Mouse (Mus musculus) midbrain, postnatal 0 days (tissue): ENCODE measurements around the gene Jpt1. TPM values are rescaled to one million over a fixed set of nuclear protein-coding genes. Genes with fewer than 3 reads are reported as not detected.
A peak's percentile ranks its signal among the peaks of the same experiment; 100 is the strongest.

Experiments used
- ATAC-seq: fragments of 200-750 bp; cut with Nextera tagmentation; 2 replicates; pipeline ENCODE4 v1.8.0; 2017; ENCODE audit warnings: moderate number of reproducible peaks, mild to moderate bottlenecking, moderate TSS enrichment, moderate library complexity; ENCODE audit not compliant: low FRiP score
- DNase-seq: peaks from one replicate; pipeline ENCODE4 v3.0.0-alpha.2; 2015; ENCODE audit warnings: low spot score
- H3K27ac ChIP-seq: fragments of 300-500 bp; sonication (generic); 2 replicates; pipeline ENCODE4 v1.5.1; 2014; ENCODE audit warnings: low read depth, mild to moderate bottlenecking, low read length, mixed read lengths
- H3K27me3 ChIP-seq: fragments of 300-500 bp; sonication (generic); 2 replicates; pipeline ENCODE4 v1.6.1; 2014; ENCODE audit warnings: low read length, control low read depth, mixed read lengths; ENCODE audit not compliant: insufficient read depth
- H3K36me3 ChIP-seq: fragments of 300-500 bp; sonication (generic); 2 replicates; pipeline ENCODE4 v1.6.1; 2014; ENCODE audit warnings: low read length, control low read depth, mixed read lengths; ENCODE audit not compliant: insufficient read depth
- H3K4me1 ChIP-seq: fragments of 300-500 bp; sonication (generic); 2 replicates; pipeline ENCODE4 v1.6.1; 2014; ENCODE audit warnings: mild to moderate bottlenecking, control low read depth, antibody characterized with exemption, low read length, mixed read lengths; ENCODE audit not compliant: insufficient read depth
- H3K4me2 ChIP-seq: fragments of 300-500 bp; sonication (generic); 2 replicates; pipeline ENCODE4 v1.6.1; 2014; ENCODE audit warnings: low read depth, mild to moderate bottlenecking, low read length, mixed read lengths; ENCODE audit not compliant: poor library complexity, severe bottlenecking
- H3K4me3 ChIP-seq: fragments of 300-500 bp; sonication (generic); 2 replicates; pipeline ENCODE4 v1.5.1; 2014; ENCODE audit warnings: low read depth, mild to moderate bottlenecking, low read length, moderate library complexity
- H3K9ac ChIP-seq: fragments of 300-500 bp; sonication (generic); replicated peaks from 2 replicates; pipeline ENCODE4 v1.6.1; 2014; ENCODE audit warnings: mild to moderate bottlenecking, low read length, moderate library complexity, mixed read lengths; ENCODE audit not compliant: poor library complexity, severe bottlenecking
- H3K9me3 ChIP-seq: fragments of 300-500 bp; sonication (generic); 2 replicates; pipeline ENCODE4 v1.6.1; 2016; ENCODE audit warnings: low read length, control low read depth
- CTCF ChIP-seq: IDR thresholded peaks from 2 replicates; pipeline ENCODE4 v1.5.1; 2016; ENCODE audit warnings: antibody characterized with exemption, mild to moderate bottlenecking
- WGBS: fragments of 180-500 bp; shearing (Covaris S2); extraction: QIAGEN DNeasy Blood & Tissue Kit; methylation state at CpG from one replicate; pipeline ENCODE4 v1.1.7; 2014; 5-methylcytosine and 5-hydroxymethylcytosine counted together
- polyA plus RNA-seq: library from polyadenylated mRNA; unstranded; fragments of >200 nt; fragmentation: Nextera tagmentation; extraction: Ambion mirVana; gene quantifications from 2 replicates; pipeline ENCODE4 v1.2.1, GENCODE M21; 2015
- total RNA-seq: library from RNA; depleted of rRNA; stranded (reverse); fragments of >200 nt; gene quantifications from 2 replicates; pipeline ENCODE4 v1.2.3, GENCODE M21; 2014; rRNA removed

The Jpt1 gene
- 744 and 761 TPM in 2 replicates for total RNA-seq
- 1,252 and 1,259 TPM in 2 replicates for polyA plus RNA-seq

GRCm38 (mm10) chr11:115514238-115514663 is at the start of gene Jpt1:
Gene Jpt1 (minus strand): TSS chr11:115514387.
- H3K9ac ChIP-seq: peak within 1 kb of the TSS; percentile 97
- TF ChIP-seq CTCF: no peak
- peak; percentile 97 for ATAC-seq
- H3K4me2 ChIP-seq: peak within 1 kb of the TSS; percentile 76
- WGBS: under 1% methylated on average over 24 of the region's 24 CpGs
- peaks cover 19% of the 10 kb centered on the region for H3K4me1 ChIP-seq
- H3K4me3 ChIP-seq: peak within 1 kb of the TSS; percentile 99
- H3K27ac ChIP-seq: peak within 1 kb of the TSS; percentile 91
- no peaks in the 10 kb centered on the region for H3K9me3 ChIP-seq
- H3K36me3 ChIP-seq: no peaks in the 10 kb centered on the region
- DNase-seq: peak; percentile 98
- H3K27me3 ChIP-seq: no peaks in the 10 kb centered on the region

- peak overlapping the region; percentile 72 for H3K4me3 ChIP-seq
- H3K27ac ChIP-seq: no peak overlapping the region
- H3K9me3 ChIP-seq: no peaks in the 10 kb centered on the region
- H3K4me1 ChIP-seq: 0 out of 2 replicates have a peak, but pooled peaks cover 4% of the 10 kb centered on the region
- peak overlapping the region; percentile 79 for H3K4me2 ChIP-seq
- peaks cover 18% of the 10 kb centered on the region for H3K36me3 ChIP-seq
- H3K9ac ChIP-seq: peak overlapping the region; percentile 73
- H3K27me3 ChIP-seq: no peaks in the 10 kb centered on the region
- TF ChIP-seq CTCF: peak; percentile 30
- ATAC-seq: no peak
- no peak for DNase-seq
- WGBS: 49% methylated on average over 4 of the region's 4 CpGs
Measured at GRCm38 (mm10) chr11:115563406-115563805, 49.2 kb upstream of the Jpt1 start.

GRCm38 (mm10) chr11:115555717-115556116 is 41.5 kb upstream of the Jpt1 start:
- H3K27me3 ChIP-seq: no peaks in the 10 kb centered on the region
- no peak overlapping the region for H3K4me2 ChIP-seq

DNA sequence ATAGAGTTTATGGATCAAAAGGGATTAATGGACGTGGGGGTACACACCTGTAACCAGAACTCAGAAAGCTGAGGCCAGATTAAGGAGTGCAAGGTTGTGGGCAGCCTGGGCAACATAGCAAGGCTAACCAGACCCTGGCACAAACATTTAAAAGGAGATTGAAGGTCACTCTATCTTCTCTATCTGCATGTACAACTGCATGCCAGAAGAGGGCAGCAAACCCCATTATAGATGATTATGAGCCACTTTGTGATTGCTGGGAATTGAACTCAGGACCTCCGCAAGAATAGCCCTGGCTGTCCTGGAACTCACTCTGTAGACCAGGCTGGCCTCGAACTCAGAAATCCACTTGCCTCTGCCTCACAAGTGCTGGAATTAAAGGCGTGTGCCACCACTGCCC is 38.6 kb upstream of the Jpt1 start:
- Histone ChIP-seq H3K27ac (no peak overlapping the region), H3K9ac (no peak overlapping the region), H3K4me3 (no peak overlapping the region), H3K27me3 (no peaks in the 10 kb centered on the region), H3K4me1 (no peaks in the 10 kb centered on the region), H3K4me2 (no peak overlapping the region), H3K9me3 (no peaks in the 10 kb centered on the region), H3K36me3 (no peaks in the 10 kb centered on the region)
- DNase-seq (no peak), ATAC-seq (no peak)
- TF ChIP-seq CTCF: peak; percentile 49; the same call in 1 of the 2 replicates
- 50% methylated on average over 4 of the region's 4 CpGs for WGBS

More at GRCm38 (mm10) chr11:115555717-115556116, 41.5 kb upstream of the Jpt1 start:
- Histone ChIP-seq H3K4me1 (no peaks in the 10 kb centered on the region), H3K9me3 (no peaks in the 10 kb centered on the region), H3K9ac (no peak overlapping the region), H3K36me3 (no peaks in the 10 kb centered on the region), H3K4me3 (no peak overlapping the region), H3K27ac (no peak overlapping the region)
- DNase-seq (no peak), ATAC-seq (no peak)
- no peak for TF ChIP-seq CTCF
- WGBS: 87% methylated on average over 17 of the region's 17 CpGs

GRCm38 (mm10) chr11:115543571-115543970 is 29.4 kb upstream of the Jpt1 start:
- WGBS: 80% methylated on average over 4 of the region's 4 CpGs
- no peaks in the 10 kb centered on the region for H3K4me1 ChIP-seq

DNA sequence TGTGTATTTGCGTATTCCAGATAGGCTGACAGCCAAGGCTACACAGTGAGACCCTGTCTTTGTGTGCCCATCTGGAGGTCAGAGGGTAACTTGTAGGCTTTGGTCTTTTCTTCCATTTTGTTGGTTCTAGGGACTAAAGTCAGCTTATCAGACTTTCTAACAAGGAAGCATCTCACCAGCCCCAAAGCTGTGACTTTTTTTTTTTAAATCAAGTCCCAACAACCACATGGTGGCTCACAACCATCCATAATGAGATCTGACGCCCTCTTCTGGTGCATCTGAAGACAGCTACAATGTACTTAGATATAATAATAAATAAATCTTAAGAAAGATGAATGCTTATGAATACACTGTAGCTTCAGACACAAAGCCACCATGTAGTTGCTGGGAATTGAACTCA is 23.9 kb upstream of the Jpt1 start:
- no peak for TF ChIP-seq CTCF

More at GRCm38 (mm10) chr11:115543571-115543970, 29.4 kb upstream of the Jpt1 start:
- no peak overlapping the region for H3K4me2 ChIP-seq
- H3K36me3 ChIP-seq: no peaks in the 10 kb centered on the region
- no peak for TF ChIP-seq CTCF
- no peaks in the 10 kb centered on the region for H3K9me3 ChIP-seq
- no peak overlapping the region for H3K9ac ChIP-seq
- no peak overlapping the region for H3K27ac ChIP-seq
- DNase-seq (no peak), ATAC-seq (no peak)
- H3K4me3 ChIP-seq: no peak overlapping the region
- no peaks in the 10 kb centered on the region for H3K27me3 ChIP-seq

More for the DNA sequence above, 23.9 kb upstream of the Jpt1 start:
- H3K9me3 ChIP-seq: no peaks in the 10 kb centered on the region
- DNase-seq (no peak), ATAC-seq (no peak)
- H3K4me1 ChIP-seq: 0 out of 2 replicates have a peak, but pooled peaks cover 4% of the 10 kb centered on the region
- H3K4me2 ChIP-seq: no peak overlapping the region
- H3K27me3 ChIP-seq: no peaks in the 10 kb centered on the region
- 62% methylated on average over 2 of the region's 2 CpGs for WGBS
- no peak overlapping the region for H3K27ac ChIP-seq
- H3K9ac ChIP-seq: no peak overlapping the region
- no peaks in the 10 kb centered on the region for H3K36me3 ChIP-seq
- no peak overlapping the region for H3K4me3 ChIP-seq
